Mouse (Mus musculus): ENCODE results near the gene Dusp15.

The Dusp15 gene

DNA sequence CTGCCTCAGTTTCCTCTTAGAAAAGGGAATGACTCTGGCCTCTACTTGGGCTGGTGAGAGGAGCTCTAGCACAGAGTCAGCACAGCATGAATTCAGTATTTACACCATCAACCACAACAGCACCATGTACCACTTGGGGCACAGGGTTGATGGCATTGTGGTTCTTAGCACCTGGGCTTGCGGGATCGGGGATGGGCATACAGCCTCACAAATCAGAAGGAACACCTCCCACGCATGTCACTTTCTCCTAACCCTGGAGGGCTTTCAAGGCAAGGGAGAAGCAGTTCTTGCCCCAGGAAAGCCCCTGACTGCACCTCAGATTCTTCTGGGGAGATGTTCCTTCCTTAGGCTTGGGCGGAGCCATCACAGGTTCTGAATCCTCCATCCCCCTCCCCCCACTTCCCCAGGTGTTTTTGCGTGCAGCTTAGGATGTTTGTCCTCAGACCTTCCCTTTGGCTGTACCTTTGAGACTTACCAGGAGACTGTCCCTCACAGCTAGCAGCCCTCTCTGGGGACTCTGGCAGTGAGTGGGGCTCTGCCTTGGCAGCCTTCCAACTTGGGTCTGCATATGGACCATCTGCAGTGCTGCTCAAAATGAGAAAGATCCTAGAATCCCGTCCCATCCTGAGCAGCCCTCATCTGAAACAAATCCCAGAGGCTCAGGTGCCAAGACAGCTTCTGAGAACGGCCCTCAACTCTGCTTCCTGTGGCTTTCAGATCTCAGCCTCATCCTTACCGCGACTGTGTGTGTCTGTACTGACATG, 45.0 kb downstream of the Dusp15 start:
- DNase-seq (ENCODE audit: low spot score in 2 of 2), result no peak

DNA sequence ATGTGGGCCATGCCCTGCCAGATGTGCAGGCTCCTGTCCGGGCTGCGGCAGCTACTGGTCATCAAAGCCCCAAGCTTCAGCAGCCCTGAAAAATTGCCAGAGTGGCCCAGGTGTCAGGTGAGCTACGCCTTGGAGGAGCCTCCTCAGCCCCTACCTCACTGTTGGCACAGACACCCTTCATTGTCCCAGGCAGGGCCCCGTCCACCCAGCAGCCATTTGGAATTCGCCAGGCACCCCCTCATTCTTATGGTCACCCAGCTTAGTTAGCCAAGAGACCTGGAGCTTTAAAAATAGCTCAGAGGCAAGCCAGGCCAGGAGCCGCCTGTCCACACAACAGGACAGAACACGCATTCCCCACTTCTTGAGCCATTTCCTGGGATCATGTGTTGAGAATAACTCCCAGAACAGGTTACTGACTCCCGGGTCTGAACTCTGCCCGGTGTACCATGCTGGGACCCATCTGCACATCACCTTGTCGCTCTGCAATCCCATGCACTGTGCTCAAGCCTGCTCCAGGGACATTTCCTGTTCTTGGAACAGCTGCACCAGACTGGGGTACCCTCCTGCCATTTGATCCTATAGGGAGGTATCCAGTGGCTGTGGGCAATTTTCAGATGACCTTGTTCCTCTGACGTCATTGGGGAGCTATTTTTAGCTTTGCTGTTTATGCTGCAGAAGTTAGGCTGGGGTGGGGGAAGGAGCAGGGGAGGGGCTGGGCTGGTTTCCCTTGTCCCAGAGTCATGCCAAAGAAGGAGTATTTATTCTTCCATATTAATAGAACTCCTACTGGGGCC, 46.3 kb downstream of the Dusp15 start:
- DNase-seq (ENCODE audit: low spot score in 2 of 2), result no peak

DNA sequence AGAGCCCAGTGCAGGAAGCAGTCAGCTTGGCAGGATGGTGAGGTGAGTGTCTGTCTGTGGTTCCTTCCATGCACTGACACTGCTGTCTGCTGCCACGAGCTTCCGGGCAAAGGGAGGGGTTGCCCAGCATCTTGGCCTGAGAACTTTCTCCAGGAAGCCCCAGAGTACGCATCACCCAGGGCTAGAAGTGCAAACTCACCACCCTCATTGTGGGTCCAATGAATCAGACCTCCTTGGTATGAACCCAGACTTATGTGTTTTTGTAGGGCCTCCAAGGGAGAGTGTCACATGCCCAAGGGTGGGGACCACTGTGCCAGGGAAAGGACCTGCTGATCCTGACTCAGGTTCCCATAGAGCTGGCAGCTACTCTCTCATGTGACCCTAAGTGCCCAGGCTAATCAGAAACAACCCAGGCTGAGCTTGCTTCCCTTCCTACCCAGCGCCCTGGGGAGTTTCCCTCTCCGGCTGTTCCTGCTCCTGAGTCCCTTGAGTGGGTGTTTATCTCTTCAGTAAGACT, 47.3 kb downstream of the Dusp15 start:
- DNase-seq (ENCODE audit: low spot score in 2 of 2), result no peak

DNA sequence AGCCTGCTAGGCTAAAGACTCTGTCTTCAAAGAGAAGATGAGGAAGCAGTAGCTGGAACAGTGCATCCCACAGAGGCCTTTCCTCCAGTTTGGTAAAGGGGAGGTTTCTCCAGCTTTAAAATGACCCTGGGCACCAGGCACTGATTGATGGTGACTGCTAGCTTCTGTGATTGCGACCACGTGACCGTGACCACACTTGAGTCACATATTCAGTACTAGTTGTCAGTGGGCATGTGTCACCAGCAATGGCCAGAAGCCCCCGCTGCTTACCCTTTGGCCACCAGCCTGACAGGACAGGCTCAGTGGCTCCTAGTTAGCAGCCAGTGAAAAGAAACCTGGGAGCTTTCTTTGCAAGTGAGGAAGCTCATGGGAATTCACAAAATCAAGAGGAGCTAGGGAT, 47.9 kb downstream of the Dusp15 start:
- no peak for DNase-seq (ENCODE audit: low spot score in 2 of 2)

DNA sequence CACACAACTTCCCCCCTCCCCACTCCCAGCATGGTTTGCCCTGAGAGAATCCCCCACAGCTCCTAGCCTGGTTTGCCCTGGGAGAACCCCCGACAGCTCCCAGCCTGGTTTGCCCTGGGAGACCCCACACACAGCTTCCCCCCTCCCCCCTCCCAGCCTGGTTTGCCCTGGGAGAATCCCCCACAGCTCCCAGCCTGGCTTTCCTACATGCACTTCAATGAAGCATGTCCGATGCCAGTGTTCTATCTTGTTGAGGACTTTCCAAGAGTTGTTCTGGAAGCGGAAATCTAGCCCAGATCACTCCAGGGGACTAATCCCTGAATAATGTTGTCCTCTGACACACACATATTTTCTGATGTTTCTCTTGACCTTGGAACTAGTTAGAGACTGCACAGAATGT, 48.8 kb downstream of the Dusp15 start:
- DNase-seq (ENCODE audit: low spot score in 2 of 2), result no peak

DNA sequence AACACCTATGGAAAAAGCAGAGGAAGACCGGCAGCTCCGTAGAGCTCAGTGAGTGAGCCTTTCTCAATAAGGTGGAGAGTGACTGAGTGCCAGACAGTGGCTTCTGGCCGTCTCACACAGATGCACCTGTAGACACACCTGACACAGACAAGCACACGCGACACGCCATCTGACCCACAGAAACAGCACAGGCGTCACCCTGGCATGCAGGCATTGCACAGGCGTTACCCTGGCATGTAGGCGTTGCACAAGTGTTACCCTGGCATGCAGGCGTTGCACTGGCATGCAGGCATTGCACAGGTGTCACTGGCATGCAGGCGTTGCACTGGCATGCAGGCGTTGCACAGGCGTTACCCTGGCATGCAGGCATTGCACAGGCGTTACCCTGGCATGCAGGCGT, 50.2 kb downstream of the Dusp15 start:
- DNase-seq (ENCODE audit: low spot score in 2 of 2), result no peak

DNA sequence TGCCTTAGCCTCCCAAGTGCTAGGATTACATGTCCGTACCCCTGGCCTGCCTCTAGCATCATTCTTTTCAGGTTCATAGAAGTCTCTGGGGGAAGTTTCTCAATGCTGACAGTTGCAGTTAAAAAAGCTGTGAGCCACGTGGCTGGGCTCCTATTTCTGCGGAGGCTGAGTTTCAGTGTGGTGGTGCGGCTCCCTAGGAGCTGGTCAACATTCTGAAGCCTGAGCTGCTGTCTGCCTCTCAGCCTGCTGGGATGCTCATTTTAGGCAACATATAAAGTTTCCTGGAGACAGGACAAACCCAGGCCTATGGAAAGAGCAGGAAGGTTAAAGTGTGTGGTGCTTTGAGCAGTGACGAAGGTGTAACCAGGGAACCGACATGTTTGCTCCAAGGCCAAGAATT, 52.5 kb downstream of the Dusp15 start:
- no peak for DNase-seq (ENCODE audit: low spot score in 2 of 2)

DNA sequence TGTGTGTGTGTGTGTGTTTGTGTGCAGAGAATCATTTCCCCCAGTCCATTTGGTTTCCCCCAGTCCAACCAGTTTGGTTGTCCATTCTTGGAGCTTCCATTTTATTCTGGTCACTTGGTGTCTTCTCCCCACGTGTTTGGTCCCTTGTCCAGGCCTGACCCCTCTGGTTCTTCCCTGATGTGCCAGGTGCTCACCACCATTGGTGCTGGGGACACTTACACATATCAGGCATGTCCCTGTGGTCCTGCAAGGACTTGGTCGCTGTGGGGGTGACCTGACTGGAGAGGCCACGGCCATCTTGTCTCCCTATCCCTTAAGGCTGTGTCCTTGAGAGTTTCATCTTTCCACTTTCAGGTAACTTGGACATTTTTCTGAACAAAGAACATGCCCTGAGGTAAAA, 54.6 kb downstream of the Dusp15 start:
- no peak for DNase-seq (ENCODE audit: low spot score in 2 of 2)

DNA sequence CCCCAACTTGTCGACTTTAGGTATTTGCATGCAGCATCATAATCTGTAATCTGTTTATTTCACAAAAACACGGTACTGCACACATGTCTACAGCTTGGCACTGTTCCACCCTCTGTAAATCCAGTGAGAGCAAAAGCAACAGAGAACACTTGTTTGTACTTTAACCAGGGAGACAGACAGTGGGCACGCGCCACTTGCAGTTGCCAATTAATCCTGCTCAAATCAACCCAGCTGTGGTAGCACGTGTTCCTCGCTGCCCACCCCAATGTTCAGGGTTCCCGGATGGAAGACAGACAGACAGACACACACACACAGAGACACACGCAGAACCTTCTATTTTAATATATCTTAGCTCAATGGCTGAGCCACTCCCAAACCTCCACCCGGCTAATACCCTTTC, 55.7 kb downstream of the Dusp15 start:
- DNase-seq (ENCODE audit: low spot score in 2 of 2), result no peak

Data from frontal cortex, postnatal 14 days (tissue).